In the genomic region with DNA sequence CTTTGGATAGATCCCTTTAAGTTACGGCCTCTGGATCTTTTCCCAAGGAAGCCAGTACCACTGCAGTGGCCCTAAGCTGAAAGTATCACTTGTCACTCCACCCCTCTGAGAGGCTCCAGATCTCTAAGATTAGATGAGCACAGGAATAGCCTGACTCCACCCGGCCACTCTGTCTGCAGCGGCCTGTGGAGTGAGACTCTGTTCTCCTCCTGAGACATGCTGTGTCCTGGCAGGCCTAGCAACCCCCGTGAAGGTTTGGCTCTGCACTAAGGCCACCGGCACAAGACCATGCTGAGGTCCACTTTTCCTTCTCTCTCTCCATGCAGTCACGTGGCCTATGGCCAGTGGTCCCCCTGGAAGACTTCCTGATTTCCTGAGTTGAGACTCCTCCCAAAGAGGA, we compare ENCODE assay signal across 16 mouse cellular contexts.
DNase-seq lines count a peak whose midpoint lies in the region; ATAC-seq lines count a peak whose summit lies in the region.
"Had no signal": no experiment of that assay in that cellular context is flagged by ENCODE, and none has a peak within 500 bp of the region (broad histone marks: within the 10 kb centered on the region; RNA-seq: fewer than 3 reads in every experiment).

No protein-coding gene starts in this region.

- intact Hi-C loops in gastrocnemius, postnatal 14 days (cut with DNase I; ENCODE audit: low total_unique reads) = no loop called here

- H3K4me3 ChIP-seq in limb, embryonic 15.5 days = no peak overlapping the region
- H3K4me3 ChIP-seq in limb, embryonic 10.5 days = no peak overlapping the region
- H3K4me3 ChIP-seq: heart, embryonic 15.5 days; megakaryocyte, embryonic 14.5 days; neural tube, embryonic 12.5 days had no signal

- no peak overlapping the region for H3K27ac ChIP-seq in limb, embryonic 15.5 days
- no peak overlapping the region for H3K27ac ChIP-seq in limb, embryonic 10.5 days
- H3K27ac ChIP-seq: heart, embryonic 15.5 days; neural tube, embryonic 12.5 days had no signal

- no peaks in the 10 kb centered on the region for H3K27me3 ChIP-seq in limb, embryonic 15.5 days
- no peaks in the 10 kb centered on the region for H3K27me3 ChIP-seq in limb, embryonic 10.5 days (ENCODE audit: low read depth, poor library complexity, severe bottlenecking)
- H3K27me3 ChIP-seq: heart, embryonic 15.5 days; megakaryocyte, embryonic 14.5 days; neural tube, embryonic 12.5 days had no signal

- DNase-seq in limb, embryonic 10.5 days (ENCODE audit: low spot score) = no peak
- peak; percentile 61 to 62 for DNase-seq in cerebellum, adult 18-20 months
- DNase-seq in cerebellum, adult 9-11 months = peak; percentile 77
- DNase-seq in gastrocnemius, postnatal 14 days = peak; percentile 26
- no peak for DNase-seq in adrenal gland, adult 18-20 months (ENCODE audit: low spot score in 2 of 2)
- DNase-seq in layer of hippocampus, adult 9-11 months = no peak
- DNase-seq: adrenal gland, postnatal 10 days; kidney, adult 9 months; lung, adult 2 months; right cerebral cortex, postnatal 25 days had no signal

- H3K9ac ChIP-seq in limb, embryonic 15.5 days = no peak overlapping the region
- H3K9ac ChIP-seq: heart, embryonic 15.5 days; neural tube, embryonic 12.5 days had no signal

- H3K4me1 ChIP-seq in limb, embryonic 15.5 days = no peaks in the 10 kb centered on the region
- H3K4me1 ChIP-seq in limb, embryonic 10.5 days = no peaks in the 10 kb centered on the region
- H3K4me1 ChIP-seq: heart, embryonic 15.5 days; megakaryocyte, embryonic 14.5 days had no signal

- no peak overlapping the region for H3K4me2 ChIP-seq in limb, embryonic 15.5 days
- H3K4me2 ChIP-seq: heart, embryonic 15.5 days; neural tube, embryonic 12.5 days had no signal

- 0 out of 2 replicates have a peak, but pooled peaks have one; percentile 40 for ATAC-seq in limb, embryonic 15.5 days (ENCODE audit: insufficient number of reproducible peaks, low FRiP score, low TSS enrichment, low read depth)
- ATAC-seq: CD4-positive, CD25-positive, alpha-beta regulatory T cell, adult 4 months; forebrain, embryonic 16.5 days had no signal

- no peaks in the 10 kb centered on the region for H3K36me3 ChIP-seq in limb, embryonic 15.5 days
- H3K36me3 ChIP-seq in limb, embryonic 10.5 days = no peaks in the 10 kb centered on the region
- H3K36me3 ChIP-seq: heart, embryonic 15.5 days; neural tube, embryonic 12.5 days had no signal

- no peaks in the 10 kb centered on the region for H3K9me3 ChIP-seq in limb, embryonic 15.5 days
- no peaks in the 10 kb centered on the region for H3K9me3 ChIP-seq in limb, embryonic 10.5 days (replicated peaks)
- H3K9me3 ChIP-seq: heart, embryonic 15.5 days; neural tube, embryonic 12.5 days had no signal

- WGBS in limb, embryonic 15.5 days = 61% methylated on average over 6 of the region's 6 CpGs
- whole genome bisulfite sequencing in limb, embryonic 10.5 days = 86% methylated on average over 6 of the region's 6 CpGs

Comparison
In these comparisons a context has a peak if more than half of its experiments do, and no peak if none do; other contexts are left out.
1. DNase-seq: peak in cerebellum, adult 18-20 months (2 of 2), cerebellum, adult 9-11 months (single experiment) and gastrocnemius, postnatal 14 days (single experiment); none in limb, embryonic 10.5 days (single experiment), adrenal gland, adult 18-20 months (0 of 2) and layer of hippocampus, adult 9-11 months (single experiment).